Mouse (Mus musculus): Measurements from ENCODE around the gene Depdc1b. TPM values are rescaled to one million over a fixed set of nuclear protein-coding genes. Genes with fewer than 3 reads are reported as not detected.

Depdc1b gene
- polyA plus RNA-seq, 1 experiment from 2014 or later = 10.1 TPM

Other genes with a start within 250 kb of the Depdc1b start
- 69.8 and 79.0 TPM in 2 replicates for gene Ndufaf2, start 157.7 kb upstream of the Depdc1b start, polyA plus RNA-seq (2016; fragmentation: Nextera tagmentation; extraction: Ambion mirVana)
- 23.4 and 24.0 TPM in 2 replicates for gene Ercc8, start 157.6 kb upstream of the Depdc1b start, polyA plus RNA-seq (2016; fragmentation: Nextera tagmentation; extraction: Ambion mirVana)
- 1.2 and 1.5 TPM in 2 replicates for gene Elovl7, start 101.9 kb upstream of the Depdc1b start, polyA plus RNA-seq (2016; fragmentation: Nextera tagmentation; extraction: Ambion mirVana)
- gene Pde4d, start 133.6 kb downstream of the Depdc1b start, polyA plus RNA-seq (2016; fragmentation: Nextera tagmentation; extraction: Ambion mirVana) = 12.4 and 17.4 TPM in 2 replicates